Mouse (Mus musculus): ENCODE measurements around the gene Atg4a.

DNA sequence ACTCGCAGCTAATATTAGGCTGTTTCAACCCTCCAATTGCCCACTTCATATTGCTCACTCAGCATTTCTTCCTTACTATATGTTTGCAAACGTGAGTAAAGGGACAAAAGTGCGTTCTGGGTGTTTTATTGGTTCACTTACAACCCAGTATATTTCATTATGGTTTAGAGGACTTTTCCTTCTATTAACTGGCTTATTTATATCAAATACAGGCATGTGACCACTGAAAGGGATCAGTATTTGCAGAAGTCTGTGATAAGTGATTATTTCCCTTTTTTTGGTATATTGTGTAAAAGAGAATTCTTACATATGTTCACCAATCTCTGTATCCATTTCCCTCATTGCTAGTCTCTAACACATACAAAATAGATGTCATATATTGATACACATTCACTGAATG is 203.7 kb downstream of the Atg4a start:
- TF ChIP-seq CTCF (IDR thresholded peaks at IDR 0.05) (no peak), EP300 (IDR thresholded peaks at IDR 0.05) (no peak)

Data from lung, postnatal 0 days (tissue).